Mouse (Mus musculus) heart, postnatal 4 days (tissue): ENCODE data around the gene Gm11060. TPM values are rescaled to one million over a fixed set of nuclear protein-coding genes. Genes with fewer than 3 reads are reported as not detected.

Source experiments
- total RNA-seq, 2 experiments: library from RNA; stranded (reverse); gene quantifications; 2 replicates each; pipeline ENCODE4 v1.2.3; 2021

The Gm11060 gene
- total RNA-seq, 2 experiments from 2014 or later, result not detected

Other genes with a start within 250 kb of the Gm11060 start
- 1 to 10 TPM; 2.8 to 3.3 TPM for gene Prrg4, start 242.1 kb upstream of the Gm11060 start, total RNA-seq
- gene Ccdc73, start 224.2 kb upstream of the Gm11060 start, total RNA-seq, result 1 to 10 TPM; 3.7 to 3.8 TPM
- 100 to 1,000 TPM; 145 to 152 TPM for gene Eif3m, start 74.9 kb upstream of the Gm11060 start, total RNA-seq
- gene Wt1, start 34.5 kb downstream of the Gm11060 start, total RNA-seq, result 10 to 100 TPM; 19.7 to 21.5 TPM
- 1 to 10 TPM in 1 of 2 experiments, under 1 TPM in 1; 0.61 to 1.6 TPM for gene Them7, start 132.3 kb downstream of the Gm11060 start, total RNA-seq